Comparison of ENCODE assay signal across 13 mouse cellular contexts in genomic region chr19:42068441-42069240, GRCm38 (mm10). TPM values are rescaled to one million over a fixed set of nuclear protein-coding genes. Genes with fewer than 3 reads are reported as not detected.
A peak's percentile ranks its signal among the peaks of the same experiment; 100 is the strongest.
DNase-seq lines count a peak whose midpoint lies in the region; TF ChIP-seq lines count a peak whose summit lies in the region.
"Had no signal": no experiment of that assay in that cellular context is flagged by ENCODE, and none has a peak within 500 bp of the region (broad histone marks: within the 10 kb centered on the region; RNA-seq: fewer than 3 reads in every experiment).

No protein-coding gene starts in this region.

- H3K27ac ChIP-seq in limb, embryonic 10.5 days: no peak overlapping the region
- H3K27ac ChIP-seq in cerebellum, adult 2 months (ENCODE audit: insufficient read depth, low read length): no peak overlapping the region
- H3K27ac ChIP-seq: liver, embryonic 14.5 days had no signal

- 83% methylated on average over 11 of the region's 11 CpGs for WGBS in limb, embryonic 10.5 days
- WGBS in cerebellum, adult 2 months: 83% methylated on average over 11 of the region's 11 CpGs

- no peak for TF ChIP-seq CTCF in cerebellum, adult 2 months (IDR thresholded peaks at IDR 0.05; ENCODE audit: borderline replicate concordance, insufficient read depth, low read depth, low read length)

- no peaks in the 10 kb centered on the region; the same call in 1 of the 2 replicates for H3K4me1 ChIP-seq in limb, embryonic 10.5 days
- H3K4me1 ChIP-seq in cerebellum, adult 2 months (ENCODE audit: control insufficient read depth, insufficient read depth, low read length): peaks cover 3% of the 10 kb centered on the region; the same call in 1 of the 2 replicates

- no peak for TF ChIP-seq POLR2A in cerebellum, adult 2 months (IDR thresholded peaks at IDR 0.05; ENCODE audit: borderline replicate concordance, insufficient read depth, low read length)

- peaks cover 2% of the 10 kb centered on the region; the same call in 1 of the 2 replicates for H3K36me3 ChIP-seq in limb, embryonic 10.5 days
- H3K36me3 ChIP-seq: G1E had no signal

- H3K9me3 ChIP-seq in limb, embryonic 10.5 days (replicated peaks): no peaks in the 10 kb centered on the region
- H3K9me3 ChIP-seq: G1E had no signal

- H3K4me3 ChIP-seq in limb, embryonic 10.5 days: no peak overlapping the region
- H3K4me3 ChIP-seq in cerebellum, adult 2 months (replicated peaks; ENCODE audit: insufficient read depth, low read depth, low read length): no peak overlapping the region

- DNase-seq in heart, adult 18-20 months: peak; percentile 42 to 58
- DNase-seq in heart, postnatal 4 days: no peak
- peak; percentile 23 for DNase-seq in thymus, postnatal 4 days
- DNase-seq in thymus, postnatal 25 days: no peak
- peak; percentile 62 to 72 for DNase-seq in lung, adult 18-20 months
- DNase-seq in limb, embryonic 10.5 days (ENCODE audit: low spot score): no peak
- DNase-seq in left cerebral cortex, postnatal 25 days (ENCODE audit: low spot score in 2 of 2): no peak
- DNase-seq in cerebellum, adult 2 months: no peak
- DNase-seq: spleen, adult 18-20 months had no signal

- intact Hi-C loops in left cerebral cortex, postnatal 25 days (cut with DNase I): loop anchor here (1.0 kb wide), 1 partner anchor 33 kb away; the partner anchor contains the start of gene Ankrd2

- no peaks in the 10 kb centered on the region for H3K27me3 ChIP-seq in limb, embryonic 10.5 days (ENCODE audit: low read depth, poor library complexity, severe bottlenecking)
- H3K27me3 ChIP-seq in cerebellum, adult 2 months (ENCODE audit: control insufficient read depth, insufficient read depth, low read length): no peaks in the 10 kb centered on the region

RNA-seq across cellular contexts. Expression of gene 4933411K16Rik, which starts 16.6 kb away (rescaled TPM):
- total RNA-seq in heart, adult 18-20 months (2021): not detected
- total RNA-seq in heart, postnatal 4 days (2021): under 1 TPM; 0.26 to 0.50 TPM
- polyA plus RNA-seq in limb, embryonic 10.5 days (2016; fragmentation: Nextera tagmentation; extraction: Ambion mirVana): 0.24 TPM in 1 of 2 replicates, not detected in the other
- under 1 TPM; 0.53 to 0.55 TPM for total RNA-seq in left cerebral cortex, postnatal 25 days (2021)
- 0.32 and 0.41 TPM in 2 replicates for polyA plus RNA-seq in cerebellum, adult 2 months (2012; rRNA removed)
- total RNA-seq: common myeloid progenitor, adult 5-6 weeks; G1E had no signal
- polyA plus RNA-seq: G1E; intestine, embryonic 14.5 days had no signal

RNA-seq across cellular contexts. Expression of gene Morn4, which starts 17.5 kb away (rescaled TPM):
- 1 to 10 TPM; 2.3 to 3.1 TPM for total RNA-seq in heart, adult 18-20 months (2021)
- 10 to 100 TPM in 1 of 2 experiments, 1 to 10 TPM in 1; 8.8 to 10.6 TPM for total RNA-seq in heart, postnatal 4 days (2021)
- polyA plus RNA-seq in limb, embryonic 10.5 days (2016; fragmentation: Nextera tagmentation; extraction: Ambion mirVana): 43.6 and 49.0 TPM in 2 replicates
- total RNA-seq in left cerebral cortex, postnatal 25 days (2021): 10 to 100 TPM; 67.3 to 70.9 TPM
- polyA plus RNA-seq in cerebellum, adult 2 months (2012; rRNA removed): 43.4 and 44.6 TPM in 2 replicates

RNA-seq across cellular contexts. Expression of gene Pi4k2a, which starts 21.6 kb away (rescaled TPM):
- total RNA-seq in heart, adult 18-20 months (2021): 10 to 100 TPM; 18.2 to 19.3 TPM
- 10 to 100 TPM; 16.7 to 19.5 TPM for total RNA-seq in heart, postnatal 4 days (2021)
- 31.9 and 33.0 TPM in 2 replicates for polyA plus RNA-seq in limb, embryonic 10.5 days (2016; fragmentation: Nextera tagmentation; extraction: Ambion mirVana)
- 10 to 100 TPM; 61.0 to 63.1 TPM for total RNA-seq in left cerebral cortex, postnatal 25 days (2021)
- polyA plus RNA-seq in cerebellum, adult 2 months (2012; rRNA removed): 78.6 and 81.0 TPM in 2 replicates

RNA-seq across cellular contexts. Expression of gene Hoga1, which starts 23.2 kb away (rescaled TPM):
- 1 to 10 TPM; 1.3 to 1.7 TPM for total RNA-seq in heart, adult 18-20 months (2021)
- 1 to 10 TPM; 2.5 to 2.8 TPM for total RNA-seq in heart, postnatal 4 days (2021)
- 1.1 and 1.3 TPM in 2 replicates for polyA plus RNA-seq in limb, embryonic 10.5 days (2016; fragmentation: Nextera tagmentation; extraction: Ambion mirVana)
- total RNA-seq in left cerebral cortex, postnatal 25 days (2021): 1 to 10 TPM; 3.1 to 5.0 TPM
- 2.2 and 2.4 TPM in 2 replicates for polyA plus RNA-seq in cerebellum, adult 2 months (2012; rRNA removed)
- total RNA-seq: common myeloid progenitor, adult 5-6 weeks; G1E had no signal
- polyA plus RNA-seq: G1E had no signal

RNA-seq across cellular contexts. Expression of gene Ankrd2, which starts 32.8 kb away (rescaled TPM):
- total RNA-seq in heart, adult 18-20 months (2021): under 1 TPM in 1 of 2 experiments, not detected in 1; 0.47 TPM
- under 1 TPM in 1 of 2 experiments, not detected in 1; 0.25 TPM for total RNA-seq in heart, postnatal 4 days (2021)
- polyA plus RNA-seq in limb, embryonic 10.5 days (2016; fragmentation: Nextera tagmentation; extraction: Ambion mirVana): not detected in 2 replicates
- total RNA-seq in left cerebral cortex, postnatal 25 days (2021): under 1 TPM in 1 of 2 experiments, not detected in 1; 0.30 TPM
- 0.32 and 0.54 TPM in 2 replicates for polyA plus RNA-seq in cerebellum, adult 2 months (2012; rRNA removed)
- total RNA-seq: common myeloid progenitor, adult 5-6 weeks; G1E had no signal
- polyA plus RNA-seq: G1E had no signal

Comparison
In these comparisons a context has a peak if more than half of its experiments do, and no peak if none do; other contexts are left out.
1. DNase-seq: peak in heart, adult 18-20 months (2 of 2), thymus, postnatal 4 days (single experiment) and lung, adult 18-20 months (2 of 2); none in heart, postnatal 4 days (single experiment), thymus, postnatal 25 days (single experiment), limb, embryonic 10.5 days (single experiment), left cerebral cortex, postnatal 25 days (0 of 2) and cerebellum, adult 2 months (0 of 2).
2. RNA of gene Morn4, which starts 17.5 kb away (total RNA-seq): 67.3 to 70.9 TPM in left cerebral cortex, postnatal 25 days; 8.8 to 10.6 TPM in heart, postnatal 4 days and 2.3 to 3.1 TPM in heart, adult 18-20 months; every median in the first group is over 4 times any median in the second.